Mouse (Mus musculus): ENCODE results near the gene Hist3h2a. TPM values are rescaled to one million over a fixed set of nuclear protein-coding genes. Genes with fewer than 3 reads are reported as not detected.

The Hist3h2a gene
- 100 and 126 TPM in 2 replicates for polyA plus RNA-seq (2012; rRNA removed)

GRCm38 (mm10) chr11:58954420-58955142 lies at the start of gene Hist3h2a, which contains the start of gene Trim17:
TSS of gene Hist3h2a (plus strand) at chr11:58954685.
TSS of gene Trim17 (plus strand) at chr11:58954685.

GRCm38 (mm10) chr11:58917745-58918366 lies 36.6 kb upstream of the Hist3h2a start, which contains the start of gene Btnl10:
TSS of gene Btnl10 (plus strand) at chr11:58917908.

GRCm38 (mm10) chr11:58938322-58939087 lies 16.0 kb upstream of the Hist3h2a start, which contains the start of gene Rnf187:
TSS of gene Rnf187 (minus strand) at chr11:58938916.

GRCm38 (mm10) chr11:58948542-58949479 lies 5.7 kb upstream of the Hist3h2a start, which contains the start of gene Hist3h2ba:
TSS of gene Hist3h2ba (plus strand) at chr11:58948920.

GRCm38 (mm10) chr11:58978027-58978705 lies 23.7 kb downstream of the Hist3h2a start, which contains the start of gene Trim11:
TSS of gene Trim11 (plus strand) at chr11:58978093.

Other genes with a start within 250 kb of the Hist3h2a start
- not detected in 2 replicates for gene Olfr318, start 230.7 kb upstream of the Hist3h2a start, polyA plus RNA-seq (2012; rRNA removed)
- 0.16 and 0.28 TPM in 2 replicates for gene Olfr317, start 215.5 kb upstream of the Hist3h2a start, polyA plus RNA-seq (2012; rRNA removed)
- gene Olfr316, start 202.0 kb upstream of the Hist3h2a start, polyA plus RNA-seq (2012; rRNA removed): not detected in 2 replicates
- gene Olfr315, start 181.5 kb upstream of the Hist3h2a start, polyA plus RNA-seq (2012; rRNA removed): not detected in 2 replicates
- not detected in 2 replicates for gene Olfr314, start 171.7 kb upstream of the Hist3h2a start, polyA plus RNA-seq (2012; rRNA removed)
- 2.4 and 3.0 TPM in 2 replicates for gene Fam183b, start 152.7 kb upstream of the Hist3h2a start, polyA plus RNA-seq (2012; rRNA removed)
- gene Olfr313, start 139.7 kb upstream of the Hist3h2a start, polyA plus RNA-seq (2012; rRNA removed): not detected in 2 replicates
- gene Olfr312, start 125.4 kb upstream of the Hist3h2a start, polyA plus RNA-seq (2012; rRNA removed): not detected in 2 replicates
- not detected in 2 replicates for gene Olfr311, start 115.4 kb upstream of the Hist3h2a start, polyA plus RNA-seq (2012; rRNA removed)
- gene Gm12258, start 107.5 kb upstream of the Hist3h2a start, polyA plus RNA-seq (2012; rRNA removed): 27.6 and 31.1 TPM in 2 replicates
- 9.6 and 10.4 TPM in 2 replicates for gene 2810021J22Rik, start 87.5 kb upstream of the Hist3h2a start, polyA plus RNA-seq (2012; rRNA removed)
- gene Zfp39, start 50.5 kb upstream of the Hist3h2a start, polyA plus RNA-seq (2012; rRNA removed): 5.4 and 5.7 TPM in 2 replicates
- 0.02 and 0.04 TPM in 2 replicates for gene Btnl10, start 36.8 kb upstream of the Hist3h2a start, polyA plus RNA-seq (2012; rRNA removed)
- 468 and 484 TPM in 2 replicates for gene Rnf187, start 15.8 kb upstream of the Hist3h2a start, polyA plus RNA-seq (2012; rRNA removed)
- gene Hist3h2ba, start 5.8 kb upstream of the Hist3h2a start, polyA plus RNA-seq (2012; rRNA removed): 589 and 846 TPM in 2 replicates
- gene Trim17, start within 50 bp of the Hist3h2a start, polyA plus RNA-seq (2012; rRNA removed): 1.8 and 1.9 TPM in 2 replicates
- gene Trim11, start 23.4 kb downstream of the Hist3h2a start, polyA plus RNA-seq (2012; rRNA removed): 29.6 and 30.8 TPM in 2 replicates
- gene Obscn, start 181.7 kb downstream of the Hist3h2a start, polyA plus RNA-seq (2012; rRNA removed): 0.74 and 2.6 TPM in 2 replicates
- gene Iba57, start 209.1 kb downstream of the Hist3h2a start, polyA plus RNA-seq (2012; rRNA removed): 6.6 and 6.9 TPM in 2 replicates
- gene Gjc2, start 228.5 kb downstream of the Hist3h2a start, polyA plus RNA-seq (2012; rRNA removed): 0.64 and 0.93 TPM in 2 replicates
- 138 and 152 TPM in 2 replicates for gene Guk1, start 237.5 kb downstream of the Hist3h2a start, polyA plus RNA-seq (2012; rRNA removed)
- gene Mrpl55, start 247.8 kb downstream of the Hist3h2a start, polyA plus RNA-seq (2012; rRNA removed): 44.4 and 50.2 TPM in 2 replicates

All from central nervous system, embryonic 14 days (tissue).